Mouse (Mus musculus): ENCODE measurements around the gene Snd1.

DNA sequence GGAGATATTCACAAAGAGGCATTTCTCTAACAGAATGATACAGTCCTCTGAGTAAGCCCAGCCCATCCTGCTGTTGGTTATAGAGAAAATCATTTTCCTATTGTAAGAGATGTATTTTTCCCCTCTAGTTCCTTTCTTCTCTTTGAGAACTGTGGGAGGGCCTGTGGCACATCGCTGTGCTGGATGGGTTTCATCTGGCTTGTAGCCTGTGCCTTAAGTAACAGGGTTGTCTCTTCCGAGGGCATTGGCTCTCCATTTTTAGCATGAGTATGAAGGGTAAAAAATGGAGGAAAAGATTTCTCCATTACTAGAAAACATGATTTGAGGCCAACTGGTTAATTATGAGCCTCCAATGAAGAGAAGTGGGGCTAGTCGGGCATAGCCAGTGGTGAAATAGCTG, 140.5 kb downstream of the Snd1 start:
- TF ChIP-seq EP300 (IDR thresholded peaks at IDR 0.05; ENCODE audit: low read depth) (no peak), CTCF (IDR thresholded peaks at IDR 0.05; ENCODE audit: low read depth) (no peak)
